Mouse (Mus musculus) CD4-positive, CD25-positive, alpha-beta regulatory T cell, adult 2 months (primary cell): ENCODE measurements around the gene Lrcol1.

ENCODE experiments used
- DNase-seq: peaks from one replicate; pipeline ENCODE4 v3.0.0-alpha.2; 2012; ENCODE audit warnings: low read depth, low spot score

Gene Lrcol1

GRCm38 (mm10) chr5:110386371-110387330 is 42.1 kb downstream of the Lrcol1 start:
- DNase-seq: peak; percentile 51

DNA sequence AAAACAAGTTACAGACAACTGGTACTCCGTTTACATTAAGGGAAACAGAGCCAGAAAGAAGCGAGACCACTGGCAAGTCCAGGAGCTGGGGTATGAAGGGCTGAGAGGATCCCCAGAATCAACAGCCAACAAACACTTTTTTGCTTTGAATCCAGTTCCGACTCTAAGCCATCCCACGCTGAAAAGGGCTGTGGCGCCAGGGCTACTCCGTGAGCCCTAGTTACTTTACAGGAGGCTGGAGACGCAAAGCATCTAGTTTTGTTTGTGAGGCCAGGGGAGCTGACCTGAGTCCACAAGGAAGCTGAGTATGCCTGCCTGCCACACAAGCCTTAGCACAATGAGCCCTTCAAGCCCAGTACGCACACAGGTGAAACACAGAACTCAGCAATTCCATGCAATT is 42.8 kb downstream of the Lrcol1 start:
- DNase-seq: no peak

DNA sequence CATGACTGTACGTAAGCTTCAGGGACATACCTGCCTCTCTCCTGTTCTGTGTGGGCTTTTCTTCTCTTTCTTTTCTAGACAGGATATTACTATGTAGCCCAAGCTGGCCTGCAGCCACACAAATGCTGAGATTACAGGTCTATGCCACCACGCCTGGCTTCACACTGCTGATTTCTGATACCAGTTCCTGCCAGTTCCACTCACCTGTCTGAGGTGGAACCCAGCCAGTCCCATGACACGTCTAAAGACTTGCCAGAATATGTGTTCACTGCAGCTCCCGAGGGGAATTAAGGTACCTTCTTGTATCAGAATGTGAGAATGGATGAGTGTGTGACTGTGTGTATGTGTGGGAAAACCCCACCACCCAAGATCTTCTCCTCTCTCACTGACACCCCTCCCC is 46.1 kb downstream of the Lrcol1 start:
- no peak for DNase-seq

- no peak for DNase-seq
Observed at GRCm38 (mm10) chr5:110392727-110393126, 48.2 kb downstream of the Lrcol1 start.

DNA sequence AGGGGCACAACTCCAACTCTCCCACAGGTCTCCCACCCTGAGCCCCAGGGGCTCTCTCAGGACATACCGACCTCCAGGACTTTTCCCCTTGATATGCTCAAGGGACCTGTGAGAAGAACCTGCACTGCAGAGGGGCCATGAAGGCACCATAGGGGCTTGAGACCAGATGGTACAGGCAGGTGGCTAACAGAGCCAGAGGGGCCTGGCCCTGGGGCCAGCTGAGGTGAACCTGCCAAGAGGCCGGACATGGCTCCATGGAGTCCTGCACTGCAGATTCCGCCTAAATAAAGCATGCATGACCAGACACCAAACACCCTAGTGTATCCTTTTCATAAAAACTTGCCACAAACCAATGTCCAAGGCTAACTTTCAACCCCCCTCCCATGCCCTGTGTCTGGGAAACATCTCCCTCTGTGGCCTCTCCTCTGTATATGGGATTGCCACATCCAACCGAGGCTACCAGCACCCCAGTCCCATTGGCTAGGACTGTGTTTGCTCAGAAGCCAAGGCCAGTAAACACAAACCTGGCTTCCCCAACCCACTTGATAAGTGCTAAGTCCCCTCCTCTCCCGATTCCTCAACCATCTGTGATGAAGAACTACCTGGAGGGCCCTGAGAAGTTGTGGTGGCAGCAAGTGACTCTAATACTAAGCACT is 50.6 kb downstream of the Lrcol1 start:
- no peak for DNase-seq

DNA sequence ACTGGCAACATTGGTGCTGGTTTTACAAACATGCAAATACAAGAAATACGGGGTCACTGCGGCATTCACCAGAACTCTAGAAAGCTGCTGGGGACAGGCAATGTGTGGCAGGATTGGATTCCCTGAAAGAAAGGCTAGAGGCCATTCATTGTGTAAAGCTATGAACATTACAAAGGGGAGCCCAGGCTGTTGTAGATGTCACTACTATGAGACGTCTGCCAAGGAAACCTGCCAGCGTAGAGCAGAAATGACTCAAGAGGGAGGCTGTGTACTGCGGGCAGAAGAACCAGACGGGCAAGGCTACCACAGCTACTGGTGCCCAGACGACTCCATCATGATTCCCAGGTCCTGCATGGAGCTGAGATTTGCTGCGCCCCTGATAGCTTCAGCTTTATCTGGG is 56.6 kb downstream of the Lrcol1 start:
- DNase-seq: no peak

DNA sequence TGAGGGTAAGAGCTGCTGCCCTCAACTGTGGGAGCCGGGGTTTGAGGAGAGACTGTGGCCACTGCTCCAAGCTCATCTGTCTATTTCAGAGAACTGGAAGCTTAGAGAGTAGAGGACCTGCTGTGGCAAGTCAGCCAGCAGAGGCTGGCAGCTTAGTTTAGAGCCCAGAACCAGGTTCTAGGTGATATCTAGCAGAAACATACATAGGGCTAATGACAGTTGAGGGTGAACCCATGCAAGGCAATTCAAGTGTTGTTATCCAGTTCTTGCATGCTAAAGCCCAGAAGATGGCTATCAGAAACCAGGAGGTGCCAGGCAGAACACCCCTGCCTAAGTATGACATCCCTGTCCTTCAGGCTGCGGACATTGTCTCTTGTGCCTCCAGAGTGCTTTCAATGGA is 58.0 kb downstream of the Lrcol1 start:
- DNase-seq: no peak

DNA sequence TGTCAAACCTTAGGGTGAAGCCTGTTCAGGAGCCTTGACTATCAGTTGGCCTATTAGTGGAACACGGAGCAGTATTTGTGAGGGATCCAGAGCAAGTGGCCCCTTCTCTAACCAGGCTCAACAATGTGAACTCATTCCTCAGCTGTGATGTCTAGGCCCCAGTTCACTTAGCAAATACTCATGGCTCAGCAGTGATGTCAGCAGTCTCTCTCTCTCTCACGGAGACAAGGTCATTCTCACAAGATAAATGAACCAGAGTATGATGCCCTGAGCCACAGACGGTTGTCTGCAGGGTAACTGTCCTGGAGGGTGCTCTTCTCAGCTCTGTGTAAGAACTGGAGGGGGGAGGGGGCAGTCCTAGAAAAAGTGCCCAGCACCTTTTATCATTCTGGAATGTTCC is 59.4 kb downstream of the Lrcol1 start:
- no peak for DNase-seq
